Mouse (Mus musculus) erythroblast, embryonic 14.5 days (primary cell): ENCODE measurements around the gene Ints7.

ENCODE experiments used
- GATA1 ChIP-seq: IDR thresholded peaks from 2 replicates; pipeline ENCODE4 v1.6.1; 2012; ENCODE audit warnings: low read length, inconsistent platforms, mixed read lengths
- TAL1 ChIP-seq: IDR thresholded peaks from 3 replicates; pipeline ENCODE4 v1.6.1; 2012; ENCODE audit warnings: low read length, inconsistent platforms, mixed read lengths

GRCm38 (mm10) chr1:191562823-191563365, 12.5 kb upstream of the Ints7 start:
- TF ChIP-seq TAL1: no peak
- no peak for TF ChIP-seq GATA1
